Mouse (Mus musculus) heart, embryonic 11.5 days (tissue): Measurements from ENCODE around the gene Tmprss6. TPM values are rescaled to one million over a fixed set of nuclear protein-coding genes. Genes with fewer than 3 reads are reported as not detected.

Experiments
- ATAC-seq: fragments of 200-750 bp; cut with Nextera tagmentation; replicated peaks from 2 replicates; pipeline ENCODE4 v1.8.0; 2017; ENCODE audit warnings: moderate library complexity; ENCODE audit not compliant: insufficient number of reproducible peaks, low FRiP score, low TSS enrichment
- H3K27ac ChIP-seq: fragments of 300-500 bp; sonication (generic); 2 replicates; pipeline ENCODE4 v1.5.1; 2014; ENCODE audit warnings: mild to moderate bottlenecking, low read depth, low read length
- H3K27me3 ChIP-seq: fragments of 300-500 bp; sonication (generic); 2 replicates; pipeline ENCODE4 v1.6.1; 2014; ENCODE audit warnings: mild to moderate bottlenecking, low read length, mixed read lengths; ENCODE audit not compliant: control insufficient read depth, insufficient read depth
- H3K36me3 ChIP-seq: fragments of 300-500 bp; sonication (generic); 2 replicates; pipeline ENCODE4 v1.6.1; 2014; ENCODE audit warnings: mild to moderate bottlenecking, low read length, moderate library complexity, mixed read lengths; ENCODE audit not compliant: control insufficient read depth, insufficient read depth
- H3K4me1 ChIP-seq: fragments of 300-500 bp; sonication (generic); 2 replicates; pipeline ENCODE4 v1.6.1; 2014; ENCODE audit warnings: low read length; ENCODE audit not compliant: control insufficient read depth, insufficient read depth
- H3K4me2 ChIP-seq: fragments of 300-500 bp; sonication (generic); 2 replicates; pipeline ENCODE4 v1.6.1; 2014; ENCODE audit warnings: mild to moderate bottlenecking, moderate library complexity
- H3K4me3 ChIP-seq: fragments of 300-500 bp; sonication (generic); 2 replicates; pipeline ENCODE4 v1.5.1; 2014; ENCODE audit warnings: low read depth, low read length
- H3K9ac ChIP-seq: fragments of 300-500 bp; sonication (generic); 2 replicates; pipeline ENCODE4 v1.6.1; 2014; ENCODE audit warnings: mild to moderate bottlenecking, low read depth, low read length, moderate library complexity
- H3K9me3 ChIP-seq: fragments of 300-500 bp; sonication (generic); replicated peaks from 2 replicates; pipeline ENCODE4 v1.6.1; 2016; ENCODE audit warnings: low read length; ENCODE audit not compliant: control insufficient read depth
- WGBS: fragments of 180-500 bp; shearing (Covaris S2); extraction: QIAGEN DNeasy Blood & Tissue Kit; methylation state at CpG from one replicate; pipeline ENCODE4 v1.1.7; 2014; ENCODE audit not compliant: insufficient replicate concordance; 5-methylcytosine and 5-hydroxymethylcytosine counted together
- polyA plus RNA-seq: library from polyadenylated mRNA; unstranded; fragments of >200 nt; fragmentation: Nextera tagmentation; extraction: Ambion mirVana; gene quantifications from 2 replicates; pipeline ENCODE4 v1.2.1, GENCODE M21; 2014

The Tmprss6 gene
- polyA plus RNA-seq, 1 experiment from 2014 or later, result 0.64 TPM

DNA sequence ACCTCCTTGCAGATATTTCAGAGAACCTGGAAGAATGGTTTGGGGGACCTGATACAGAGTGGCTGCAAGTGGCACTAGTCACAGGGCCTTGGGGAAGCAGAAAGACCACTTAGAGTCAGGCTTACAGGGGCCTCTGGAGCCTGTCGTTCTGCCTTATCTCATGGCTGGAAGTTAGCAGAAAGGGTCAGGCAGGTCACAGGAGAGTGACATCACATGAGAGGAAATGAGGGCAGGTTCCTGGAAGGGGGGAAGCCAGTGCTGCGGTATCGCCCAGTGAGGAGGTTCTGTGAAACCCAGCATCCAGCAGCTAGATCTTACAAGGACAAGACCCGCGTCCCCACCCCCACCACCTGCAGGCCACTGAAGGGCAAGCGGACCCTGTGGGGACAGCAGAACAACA is 19.3 kb downstream of the Tmprss6 start:
- H3K4me1 ChIP-seq, result peaks cover 23% of the 10 kb centered on the region
- H3K4me3 ChIP-seq, result no peak overlapping the region
- no peaks in the 10 kb centered on the region for H3K9me3 ChIP-seq
- no peaks in the 10 kb centered on the region for H3K36me3 ChIP-seq
- H3K27me3 ChIP-seq, result no peaks in the 10 kb centered on the region
- 0 out of 2 replicates have a peak, but pooled peaks have one; percentile 37 for ATAC-seq
- H3K27ac ChIP-seq, result peak overlapping the region; percentile 83
- 26% methylated on average over 6 of the region's 6 CpGs for WGBS
- no peak overlapping the region for H3K4me2 ChIP-seq
- H3K9ac ChIP-seq, result peak overlapping the region; percentile 22; the same call in 1 of the 2 replicates

- Histone ChIP-seq H3K4me2 (peak overlapping the region; percentile 76), H3K9ac (peak overlapping the region; percentile 60), H3K4me3 (peak overlapping the region; percentile 28), H3K36me3 (no peaks in the 10 kb centered on the region), H3K9me3 (no peaks in the 10 kb centered on the region), H3K4me1 (peaks cover 28% of the 10 kb centered on the region), H3K27ac (peak overlapping the region; percentile 87), H3K27me3 (peaks cover 4% of the 10 kb centered on the region; the same call in 1 of the 2 replicates)
- ATAC-seq, result 0 out of 2 replicates have a peak, but pooled peaks have one; percentile 52
- 1% methylated on average over 22 of the region's 22 CpGs for WGBS
Measured at GRCm38 (mm10) chr15:78447746-78448535, 20.5 kb downstream of the Tmprss6 start.

- Histone ChIP-seq H3K4me3 (no peak overlapping the region), H3K27ac (no peak overlapping the region), H3K36me3 (no peaks in the 10 kb centered on the region), H3K4me2 (no peak overlapping the region), H3K27me3 (peaks cover 4% of the 10 kb centered on the region; the same call in 1 of the 2 replicates), H3K9ac (no peak overlapping the region), H3K9me3 (no peaks in the 10 kb centered on the region), H3K4me1 (peaks cover 28% of the 10 kb centered on the region)
- ATAC-seq, result no peak
- WGBS, result 40% methylated on average over 7 of the region's 7 CpGs
Measured at GRCm38 (mm10) chr15:78447121-78447520, 21.3 kb downstream of the Tmprss6 start.

DNA sequence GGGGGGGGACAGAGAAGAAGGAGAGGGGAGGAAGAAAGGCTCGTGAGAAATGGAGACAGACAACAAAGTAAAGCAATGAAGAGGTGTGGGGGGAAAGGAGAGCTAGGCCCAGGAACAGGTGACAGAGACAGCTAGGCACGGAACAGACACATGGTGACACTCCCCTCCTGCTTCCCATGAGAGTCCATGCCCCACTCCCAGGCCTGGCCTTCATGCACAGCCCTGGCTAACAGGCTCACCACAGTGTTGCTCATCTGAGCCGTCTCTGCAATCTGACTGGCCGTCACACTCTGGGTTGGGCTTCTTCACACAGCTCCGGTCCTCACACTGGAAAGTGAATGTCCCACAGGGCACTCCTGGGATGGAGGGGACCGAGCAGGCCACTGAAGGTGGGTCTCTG is 24.6 kb downstream of the Tmprss6 start:
- Histone ChIP-seq H3K4me3 (no peak overlapping the region), H3K36me3 (no peaks in the 10 kb centered on the region), H3K9me3 (no peaks in the 10 kb centered on the region), H3K27ac (no peak overlapping the region), H3K27me3 (peaks cover 4% of the 10 kb centered on the region; the same call in 1 of the 2 replicates), H3K9ac (no peak overlapping the region), H3K4me2 (no peak overlapping the region), H3K4me1 (peaks cover 18% of the 10 kb centered on the region)
- no peak for ATAC-seq
- WGBS, result 44% methylated on average over 6 of the region's 6 CpGs

- H3K9ac ChIP-seq, result no peak overlapping the region
- no peak for ATAC-seq
- H3K4me3 ChIP-seq, result no peak overlapping the region
- no peaks in the 10 kb centered on the region for H3K9me3 ChIP-seq
- H3K4me1 ChIP-seq, result peaks cover 20% of the 10 kb centered on the region
- no peaks in the 10 kb centered on the region for H3K36me3 ChIP-seq
- 81% methylated on average over 19 of the region's 19 CpGs for WGBS
- peaks cover 4% of the 10 kb centered on the region; the same call in 1 of the 2 replicates for H3K27me3 ChIP-seq
- H3K27ac ChIP-seq, result no peak overlapping the region
- H3K4me2 ChIP-seq, result no peak overlapping the region
Measured at GRCm38 (mm10) chr15:78442231-78442630, 26.2 kb downstream of the Tmprss6 start.

- ATAC-seq, result no peak
- WGBS, result 64% methylated on average over 9 of the region's 9 CpGs
Measured at GRCm38 (mm10) chr15:78438973-78439372, 29.5 kb downstream of the Tmprss6 start.

GRCm38 (mm10) chr15:78438505-78438904 is 29.9 kb downstream of the Tmprss6 start:
- Histone ChIP-seq H3K36me3 (no peaks in the 10 kb centered on the region), H3K9me3 (no peaks in the 10 kb centered on the region), H3K9ac (no peak overlapping the region), H3K4me2 (no peak overlapping the region), H3K27me3 (peaks cover 10% of the 10 kb centered on the region), H3K4me1 (peaks cover 23% of the 10 kb centered on the region), H3K27ac (no peak overlapping the region), H3K4me3 (no peak overlapping the region)
- ATAC-seq, result no peak
- WGBS, result 57% methylated on average over 8 of the region's 8 CpGs

More at GRCm38 (mm10) chr15:78438973-78439372, 29.5 kb downstream of the Tmprss6 start:
- Histone ChIP-seq H3K27ac (no peak overlapping the region), H3K4me3 (no peak overlapping the region), H3K9ac (no peak overlapping the region), H3K4me2 (no peak overlapping the region), H3K9me3 (no peaks in the 10 kb centered on the region), H3K27me3 (peaks cover 10% of the 10 kb centered on the region), H3K36me3 (no peaks in the 10 kb centered on the region), H3K4me1 (peaks cover 27% of the 10 kb centered on the region)

DNA sequence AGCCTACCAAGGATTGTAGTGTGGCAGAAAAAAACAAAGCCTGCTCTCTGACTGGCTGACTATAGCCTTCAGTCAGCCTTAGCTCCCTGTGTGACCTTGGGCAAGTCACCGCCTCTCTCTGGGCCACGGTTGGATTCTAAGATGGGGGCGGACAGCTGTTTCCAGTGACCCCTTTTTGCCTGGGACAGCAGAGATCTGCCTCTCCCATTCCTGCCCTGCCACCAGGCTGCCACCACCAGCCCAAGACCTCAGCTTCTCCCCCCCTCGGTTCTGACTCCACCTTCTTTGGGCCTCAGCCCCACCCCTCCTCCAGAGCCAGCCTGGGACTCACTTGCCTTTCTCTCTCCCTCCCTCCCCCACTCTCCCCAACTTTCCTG is 30.4 kb downstream of the Tmprss6 start:
- 48% methylated on average over 4 of the region's 4 CpGs for WGBS
- H3K27me3 ChIP-seq, result peaks cover 6% of the 10 kb centered on the region
- H3K4me1 ChIP-seq, result peaks cover 22% of the 10 kb centered on the region
- H3K4me3 ChIP-seq, result no peak overlapping the region
- H3K4me2 ChIP-seq, result no peak overlapping the region
- no peaks in the 10 kb centered on the region for H3K9me3 ChIP-seq
- ATAC-seq, result no peak
- H3K27ac ChIP-seq, result no peak overlapping the region; the same call in 1 of the 2 replicates
- H3K9ac ChIP-seq, result no peak overlapping the region
- H3K36me3 ChIP-seq, result no peaks in the 10 kb centered on the region
